Mouse (Mus musculus): ENCODE measurements around the gene Adam12. TPM values are rescaled to one million over a fixed set of nuclear protein-coding genes. Genes with fewer than 3 reads are reported as not detected.

Adam12 gene
- total RNA-seq, 2 experiments from 2014 or later: 3.5 to 4.9 TPM

DNA sequence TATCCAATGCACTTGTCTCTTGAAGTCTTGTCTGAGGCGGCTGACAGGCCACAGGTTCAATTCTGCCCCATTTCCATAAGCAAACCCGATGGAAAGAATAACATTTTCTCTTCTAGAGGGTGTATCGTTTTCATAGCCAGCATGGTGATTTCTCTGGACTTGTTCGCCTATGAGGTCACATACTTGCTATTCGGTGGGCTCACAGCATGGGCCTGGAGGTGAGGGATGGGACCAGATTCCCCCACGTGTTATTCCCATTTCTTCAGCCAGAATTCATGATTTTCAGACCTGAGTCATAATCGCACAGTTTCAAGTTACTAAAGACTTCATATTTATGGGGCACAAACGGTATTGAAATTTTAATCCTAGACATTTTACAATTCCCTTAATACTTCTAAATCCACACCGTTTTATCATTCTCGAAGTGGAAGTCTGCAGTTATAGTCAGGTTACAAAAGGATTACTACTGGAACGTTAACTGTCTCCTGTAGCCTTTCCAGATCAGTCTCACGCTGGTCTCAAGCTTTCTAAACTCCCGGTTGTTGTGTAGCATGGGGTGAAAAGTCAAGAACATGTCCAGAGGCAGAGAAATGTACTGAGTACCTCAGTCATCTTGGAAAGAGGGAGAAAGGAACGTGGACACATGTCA is 58.4 kb downstream of the Adam12 start:
- no peak for DNase-seq (ENCODE audit: extremely low spot score in 1 of 2, low spot score in 2 of 2)
- Histone ChIP-seq H3K27ac (no peak overlapping the region), H3K4me3 (no peak overlapping the region)
- TF ChIP-seq CTCF (IDR thresholded peaks at IDR 0.05): no peak
- intact Hi-C loops (cut with DNase I): no loop called here

DNA sequence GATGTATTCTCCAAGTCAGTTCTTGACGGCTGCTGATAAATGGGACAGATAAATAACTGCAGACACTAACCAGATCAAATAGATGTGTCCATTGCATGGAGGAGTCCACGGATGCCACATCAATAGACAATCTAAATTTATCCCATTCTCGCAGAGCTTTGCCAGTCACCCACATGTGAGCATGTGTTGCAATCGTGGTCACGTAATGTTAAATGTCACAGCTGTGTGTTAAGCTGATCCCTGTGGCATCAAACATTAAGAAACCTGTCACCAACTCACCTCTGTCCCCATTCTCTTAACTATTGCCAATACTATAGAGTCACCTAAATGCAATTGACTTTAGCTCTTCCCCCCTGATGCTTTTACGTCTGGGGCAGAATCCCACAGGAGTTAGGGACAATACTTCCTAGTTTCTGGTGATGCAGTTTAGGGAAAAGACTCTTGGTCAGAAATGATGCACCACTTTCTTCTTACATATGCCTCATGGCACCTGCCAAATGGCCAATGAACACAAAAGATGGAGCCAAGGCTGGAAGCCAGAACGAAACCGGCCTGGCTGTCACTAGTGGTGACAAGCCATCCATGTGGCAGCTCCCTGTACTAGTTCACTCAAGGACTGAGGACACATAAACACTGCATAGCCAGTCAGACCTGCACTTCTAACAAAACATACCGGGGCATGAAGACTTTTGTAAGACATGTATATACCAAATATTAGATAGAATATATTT is 61.6 kb downstream of the Adam12 start:
- TF ChIP-seq CTCF (IDR thresholded peaks at IDR 0.05): no peak
- Histone ChIP-seq H3K27ac (no peak overlapping the region), H3K4me3 (no peak overlapping the region)
- DNase-seq (ENCODE audit: extremely low spot score in 1 of 2, low spot score in 2 of 2): no peak
- intact Hi-C loops (cut with DNase I): no loop called here

DNA sequence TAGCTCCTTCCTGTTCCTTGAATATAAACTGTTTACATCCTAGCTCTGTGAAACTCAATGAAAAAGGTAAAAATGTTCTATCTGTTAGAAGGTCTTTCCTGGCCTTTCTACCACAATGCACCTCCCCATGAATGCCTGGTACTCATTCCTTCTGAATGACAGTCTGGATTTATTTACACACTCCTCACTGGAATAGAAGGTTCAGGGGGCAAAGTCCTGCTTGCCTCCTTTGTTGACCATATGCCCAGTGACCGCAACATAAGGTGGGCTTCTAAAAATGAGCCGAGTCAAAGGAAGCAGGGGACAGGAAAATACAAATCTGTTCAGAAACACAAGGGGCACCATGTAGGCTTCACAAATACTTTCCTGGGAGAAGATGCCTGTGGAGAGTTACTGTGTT is 62.2 kb downstream of the Adam12 start:
- intact Hi-C loops (cut with DNase I): no loop called here
- Histone ChIP-seq H3K27ac (no peak overlapping the region), H3K4me3 (no peak overlapping the region)
- TF ChIP-seq CTCF (IDR thresholded peaks at IDR 0.05): no peak
- DNase-seq (ENCODE audit: extremely low spot score in 1 of 2, low spot score in 2 of 2): no peak

DNA sequence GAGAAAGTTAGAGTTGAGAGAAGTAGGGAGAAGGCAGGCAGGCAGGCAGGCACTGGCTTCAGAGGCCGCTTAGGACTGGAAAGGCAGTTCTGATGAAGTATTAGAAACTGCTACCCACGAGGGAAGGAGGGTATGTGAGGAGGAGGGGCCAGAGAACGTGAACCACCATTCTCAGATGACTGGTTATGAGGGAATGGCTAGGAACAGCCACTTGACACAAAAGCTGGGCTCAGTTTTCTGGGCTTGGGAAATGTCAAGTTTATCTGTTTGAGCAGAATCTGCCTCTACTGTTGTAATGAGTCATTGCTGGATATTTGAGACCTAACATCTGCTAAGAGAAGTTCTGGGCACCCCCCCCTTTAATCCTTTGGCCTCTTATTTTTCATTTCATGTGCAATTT is 64.4 kb downstream of the Adam12 start:
- H3K4me3 ChIP-seq: no peak overlapping the region
- H3K27ac ChIP-seq: no peak overlapping the region
- intact Hi-C loops (cut with DNase I): no loop called here
- no peak for DNase-seq (ENCODE audit: extremely low spot score in 1 of 2, low spot score in 2 of 2)
- TF ChIP-seq CTCF (IDR thresholded peaks at IDR 0.05): no peak

DNA sequence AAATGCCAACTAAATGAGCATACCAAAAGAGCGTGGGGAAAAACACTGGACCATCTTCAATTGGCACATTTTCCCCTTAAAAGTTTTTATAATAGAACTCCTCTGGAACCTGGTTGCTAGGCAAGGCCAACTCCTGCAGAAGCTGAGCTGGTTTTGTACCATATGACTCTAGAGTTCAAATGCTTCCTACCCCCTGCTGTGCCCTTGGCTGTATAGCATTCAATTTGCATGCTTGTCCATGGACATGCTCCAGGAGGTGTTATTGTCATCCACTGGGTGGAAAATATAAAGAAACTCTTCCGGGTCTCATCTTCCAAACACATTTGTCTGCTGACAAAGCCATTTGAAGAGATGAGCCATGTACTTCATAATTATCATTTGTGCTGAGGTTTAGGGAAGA is 68.2 kb downstream of the Adam12 start:
- TF ChIP-seq CTCF (IDR thresholded peaks at IDR 0.05): no peak
- Histone ChIP-seq H3K27ac (no peak overlapping the region), H3K4me3 (no peak overlapping the region)
- no peak for DNase-seq (ENCODE audit: extremely low spot score in 1 of 2, low spot score in 2 of 2)
- intact Hi-C loops (cut with DNase I): no loop called here

DNA sequence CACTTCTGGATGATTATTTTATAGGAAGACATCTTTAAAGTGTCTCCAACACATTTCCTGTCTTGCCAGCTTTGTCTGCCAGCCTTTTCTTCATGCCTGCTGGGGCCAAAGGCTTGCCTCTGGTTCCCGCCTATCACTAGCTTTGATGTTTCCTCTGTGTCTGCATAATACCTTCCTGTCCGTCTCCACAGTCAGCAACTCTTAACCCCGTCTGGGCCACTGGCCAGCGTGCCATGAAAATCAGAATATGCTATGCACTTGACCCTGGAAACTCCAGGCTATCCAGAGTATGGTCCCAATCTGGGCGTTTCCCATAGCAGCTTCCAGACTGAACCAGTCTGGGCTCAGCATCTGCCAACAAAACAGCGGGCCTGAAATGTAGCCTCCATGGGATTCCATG is 69.1 kb downstream of the Adam12 start:
- no peak overlapping the region for H3K4me3 ChIP-seq
- no peak for TF ChIP-seq CTCF (IDR thresholded peaks at IDR 0.05)
- DNase-seq (ENCODE audit: extremely low spot score in 1 of 2, low spot score in 2 of 2): no peak
- intact Hi-C loops (cut with DNase I): no loop called here
- no peak overlapping the region for H3K27ac ChIP-seq

DNA sequence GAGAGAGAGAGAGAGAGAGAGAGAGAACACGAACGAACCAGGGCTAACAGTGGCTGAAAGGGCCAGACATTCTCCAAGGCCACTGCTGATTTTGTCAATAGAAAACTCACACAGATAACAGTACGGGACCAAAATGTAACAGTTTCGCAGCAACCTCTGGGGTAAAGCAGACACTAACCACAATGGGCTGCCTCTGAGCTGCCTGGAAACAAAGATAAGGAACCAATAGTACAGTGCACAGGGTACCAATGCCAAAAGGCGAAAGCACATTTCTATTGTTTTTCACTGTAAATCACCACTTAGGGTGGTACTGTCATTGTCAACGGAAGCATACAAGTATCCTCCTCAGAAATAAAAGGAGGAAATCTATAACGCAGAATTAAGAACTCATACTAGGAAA is 72.3 kb downstream of the Adam12 start:
- Histone ChIP-seq H3K27ac (no peak overlapping the region), H3K4me3 (no peak overlapping the region)
- no peak for TF ChIP-seq CTCF (IDR thresholded peaks at IDR 0.05)
- intact Hi-C loops (cut with DNase I): no loop called here
- DNase-seq (ENCODE audit: extremely low spot score in 1 of 2, low spot score in 2 of 2): no peak

DNA sequence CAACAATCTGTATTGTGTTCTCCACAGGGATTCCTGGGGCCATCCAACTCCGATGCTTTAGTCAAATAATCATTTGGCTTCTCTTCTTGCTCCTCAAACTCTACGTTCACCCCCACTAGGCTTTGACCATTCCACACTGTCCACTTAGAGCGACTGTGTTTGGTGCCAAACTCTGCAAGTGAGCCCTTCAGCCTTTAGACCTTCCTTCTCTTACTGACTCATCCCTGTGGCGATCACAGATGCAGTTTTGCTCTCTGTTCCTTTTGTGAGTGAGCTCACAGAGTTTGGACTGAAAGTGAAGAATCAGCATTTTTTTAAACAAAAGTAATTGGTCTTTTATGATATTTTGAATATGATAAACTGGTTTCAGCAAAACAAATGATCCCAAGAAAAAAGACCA is 80.6 kb downstream of the Adam12 start:
- intact Hi-C loops (cut with DNase I): no loop called here
- Histone ChIP-seq H3K4me3 (no peak overlapping the region), H3K27ac (no peak overlapping the region)
- TF ChIP-seq CTCF (IDR thresholded peaks at IDR 0.05): no peak
- no peak for DNase-seq (ENCODE audit: extremely low spot score in 1 of 2, low spot score in 2 of 2)

DNA sequence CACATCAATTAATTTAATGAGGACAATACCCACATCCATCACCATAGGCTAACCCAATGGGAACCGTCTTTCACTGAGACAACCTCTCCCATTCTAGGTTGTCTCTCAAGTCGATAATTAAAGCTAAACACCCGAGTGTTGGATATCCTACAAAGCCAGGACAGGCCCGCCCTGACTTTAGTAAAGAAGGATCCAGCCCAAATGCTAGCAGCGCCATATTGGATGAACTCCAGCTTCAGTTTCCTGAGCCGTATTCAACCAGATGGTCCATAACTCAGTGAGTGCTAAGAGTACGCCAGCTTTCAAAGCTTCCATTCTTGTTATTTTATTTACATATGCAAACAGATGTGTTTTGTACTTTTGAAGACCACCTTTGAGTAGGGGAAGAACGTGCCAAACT is 81.6 kb downstream of the Adam12 start:
- Histone ChIP-seq H3K27ac (no peak overlapping the region), H3K4me3 (no peak overlapping the region)
- DNase-seq (ENCODE audit: extremely low spot score in 1 of 2, low spot score in 2 of 2): no peak
- intact Hi-C loops (cut with DNase I): no loop called here
- no peak for TF ChIP-seq CTCF (IDR thresholded peaks at IDR 0.05)

DNA sequence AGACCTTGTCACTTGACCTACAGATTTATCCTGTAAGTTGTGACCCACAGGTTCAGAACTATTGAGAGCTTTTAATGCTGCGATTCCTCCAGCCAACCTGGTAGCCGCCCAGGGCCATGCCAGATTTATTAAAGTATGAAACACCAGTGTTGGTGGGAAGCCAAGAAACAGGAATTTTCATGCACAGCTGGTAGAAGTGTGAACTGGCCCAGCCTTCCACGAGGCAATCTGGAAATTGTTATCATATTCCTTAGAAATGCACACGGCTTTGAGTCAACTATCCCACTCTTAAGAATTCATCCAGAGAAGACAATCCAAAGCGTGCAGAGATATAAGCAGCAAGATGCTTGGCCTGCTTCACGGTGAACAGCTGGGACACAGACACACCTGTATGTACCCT is 82.6 kb downstream of the Adam12 start:
- Histone ChIP-seq H3K4me3 (no peak overlapping the region), H3K27ac (no peak overlapping the region)
- intact Hi-C loops (cut with DNase I): no loop called here
- no peak for DNase-seq (ENCODE audit: extremely low spot score in 1 of 2, low spot score in 2 of 2)
- TF ChIP-seq CTCF (IDR thresholded peaks at IDR 0.05): no peak

DNA sequence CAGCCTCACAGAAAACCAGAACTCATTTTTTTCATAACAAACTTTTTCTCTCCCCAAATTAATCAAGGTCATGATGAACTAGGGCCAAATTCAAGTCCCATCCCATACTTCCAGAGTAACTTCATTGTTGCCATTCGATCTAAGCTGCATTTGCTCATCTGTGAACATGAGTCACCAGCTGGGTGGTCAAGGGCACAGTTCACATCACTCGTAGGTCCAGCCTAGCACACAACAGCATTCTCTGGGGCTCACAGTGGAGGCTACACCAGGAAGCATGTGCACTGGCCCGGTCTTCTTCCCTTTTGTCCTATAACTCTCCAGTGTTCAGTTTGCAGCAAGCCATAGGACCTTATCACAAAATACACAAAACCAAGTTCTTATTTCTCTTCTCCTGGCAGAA is 84.4 kb downstream of the Adam12 start:
- intact Hi-C loops (cut with DNase I): no loop called here
- DNase-seq (ENCODE audit: extremely low spot score in 1 of 2, low spot score in 2 of 2): no peak
- Histone ChIP-seq H3K4me3 (no peak overlapping the region), H3K27ac (no peak overlapping the region)
- TF ChIP-seq CTCF (IDR thresholded peaks at IDR 0.05): no peak

DNA sequence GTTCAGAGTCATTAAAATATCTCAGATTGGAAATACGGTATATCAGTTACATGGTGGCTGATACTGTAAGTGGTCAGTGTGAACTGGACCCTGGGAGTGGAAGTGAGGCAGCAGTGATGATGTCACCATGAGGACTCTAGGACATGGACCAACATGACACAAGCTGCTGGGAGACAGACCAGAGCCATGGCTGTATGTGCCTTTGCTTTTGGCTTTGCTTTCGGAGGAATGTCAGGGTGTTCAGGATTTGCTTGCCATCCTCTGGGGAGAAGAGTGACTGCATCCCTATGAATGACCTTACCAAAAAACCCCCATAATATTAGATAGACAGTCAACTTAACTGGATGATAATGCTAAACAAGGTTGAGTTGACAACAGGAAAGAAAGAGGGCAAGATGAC is 85.1 kb downstream of the Adam12 start:
- no peak for TF ChIP-seq CTCF (IDR thresholded peaks at IDR 0.05)
- intact Hi-C loops (cut with DNase I): no loop called here
- no peak for DNase-seq (ENCODE audit: extremely low spot score in 1 of 2, low spot score in 2 of 2)
- no peak overlapping the region for H3K4me3 ChIP-seq
- H3K27ac ChIP-seq: no peak overlapping the region

DNA sequence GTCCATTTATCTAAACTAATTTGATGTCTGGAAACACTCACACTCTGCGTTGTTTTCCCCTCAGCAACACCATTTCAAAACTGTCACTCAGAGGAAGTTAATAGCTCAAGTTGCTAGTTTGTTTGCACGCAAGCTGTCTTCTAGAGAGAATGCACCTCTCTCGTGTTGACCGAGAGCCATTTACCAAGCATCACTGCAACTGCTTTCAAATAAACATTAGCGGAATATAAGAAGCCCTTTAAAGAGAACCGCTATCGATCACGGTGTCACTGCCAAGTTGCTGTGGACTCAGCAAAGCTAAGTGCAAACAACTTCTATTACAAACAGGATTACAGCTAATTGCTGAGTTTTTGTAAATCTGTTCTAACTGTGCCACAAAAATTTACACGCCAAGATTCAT is 87.8 kb downstream of the Adam12 start:
- intact Hi-C loops (cut with DNase I): no loop called here
- no peak for TF ChIP-seq CTCF (IDR thresholded peaks at IDR 0.05)
- no peak for DNase-seq (ENCODE audit: extremely low spot score in 1 of 2, low spot score in 2 of 2)
- Histone ChIP-seq H3K27ac (no peak overlapping the region), H3K4me3 (no peak overlapping the region)

Data from left cerebral cortex, adult 2 months (tissue).